Mouse (Mus musculus): ENCODE results near the gene Cog6. TPM values are rescaled to one million over a fixed set of nuclear protein-coding genes. Genes with fewer than 3 reads are reported as not detected.
"Not testable (repeated sequence)": the region's sequence is repeated elsewhere in the genome, so short reads cannot be mapped to it uniquely, and the experiment has no call there.

Cog6 gene
- total RNA-seq, 2 experiments from 2014 or later, result 32.0 to 35.9 TPM

GRCm38 (mm10) chr3:53033448-53033847 is 16.4 kb upstream of the Cog6 start:
- DNase-seq (ENCODE audit: extremely low spot score in 1 of 2, low spot score in 1 of 2), result no peak

- no peak for DNase-seq (ENCODE audit: extremely low spot score in 1 of 2, low spot score in 1 of 2)
Observed at GRCm38 (mm10) chr3:53032432-53032831, 15.4 kb upstream of the Cog6 start.

GRCm38 (mm10) chr3:53031586-53031985 is 14.5 kb upstream of the Cog6 start:
- no peak for DNase-seq (ENCODE audit: extremely low spot score in 1 of 2, low spot score in 1 of 2)

GRCm38 (mm10) chr3:53029046-53029445 is 12.0 kb upstream of the Cog6 start:
- peak; percentile 56 to 87 for DNase-seq (ENCODE audit: extremely low spot score in 1 of 2, low spot score in 1 of 2)

GRCm38 (mm10) chr3:53027333-53027732 is 10.3 kb upstream of the Cog6 start:
- DNase-seq (ENCODE audit: extremely low spot score in 1 of 2, low spot score in 1 of 2), result no peak

- DNase-seq (ENCODE audit: extremely low spot score in 1 of 2, low spot score in 1 of 2), result no peak
Observed at GRCm38 (mm10) chr3:53007411-53007810, 9.6 kb downstream of the Cog6 start.

GRCm38 (mm10) chr3:53004406-53005114 is 12.5 kb downstream of the Cog6 start:
- DNase-seq (ENCODE audit: extremely low spot score in 1 of 2, low spot score in 1 of 2), result no peak

GRCm38 (mm10) chr3:53002076-53002475 is 15.0 kb downstream of the Cog6 start:
- DNase-seq (ENCODE audit: extremely low spot score in 1 of 2, low spot score in 1 of 2), result no peak

- DNase-seq (ENCODE audit: extremely low spot score in 1 of 2, low spot score in 1 of 2), result no peak
Observed at GRCm38 (mm10) chr3:52999996-53000395, 17.0 kb downstream of the Cog6 start.

GRCm38 (mm10) chr3:52999016-52999744 is 17.9 kb downstream of the Cog6 start:
- no peak for DNase-seq (ENCODE audit: extremely low spot score in 1 of 2, low spot score in 1 of 2)

- DNase-seq (ENCODE audit: extremely low spot score in 1 of 2, low spot score in 1 of 2), result no peak
Observed at GRCm38 (mm10) chr3:52997381-52997780, 19.7 kb downstream of the Cog6 start.

GRCm38 (mm10) chr3:52996635-52997034 is 20.4 kb downstream of the Cog6 start:
- DNase-seq (ENCODE audit: extremely low spot score in 1 of 2, low spot score in 1 of 2), result peak in 1 of 2 experiments; percentile 1

GRCm38 (mm10) chr3:52994666-52995065 is 22.4 kb downstream of the Cog6 start:
- DNase-seq (ENCODE audit: extremely low spot score in 1 of 2, low spot score in 1 of 2), result no peak

- DNase-seq (ENCODE audit: extremely low spot score in 1 of 2, low spot score in 1 of 2), result no peak
Observed at GRCm38 (mm10) chr3:52993296-52993695, 23.7 kb downstream of the Cog6 start.

- no peak for DNase-seq (ENCODE audit: extremely low spot score in 1 of 2, low spot score in 1 of 2)
Observed at GRCm38 (mm10) chr3:52990041-52990737, 26.8 kb downstream of the Cog6 start.

- DNase-seq (ENCODE audit: extremely low spot score in 1 of 2, low spot score in 1 of 2), result not testable (repeated sequence)
Observed at GRCm38 (mm10) chr3:52985508-52985941, 31.5 kb downstream of the Cog6 start.

GRCm38 (mm10) chr3:52983772-52984171 is 33.3 kb downstream of the Cog6 start:
- DNase-seq (ENCODE audit: extremely low spot score in 1 of 2, low spot score in 1 of 2), result no peak

GRCm38 (mm10) chr3:52982993-52983392 is 34.0 kb downstream of the Cog6 start:
- no peak for DNase-seq (ENCODE audit: extremely low spot score in 1 of 2, low spot score in 1 of 2)

GRCm38 (mm10) chr3:52974674-52975556 is 42.1 kb downstream of the Cog6 start:
- peak; percentile 61 to 85 for DNase-seq (ENCODE audit: extremely low spot score in 1 of 2, low spot score in 1 of 2)

- DNase-seq (ENCODE audit: extremely low spot score in 1 of 2, low spot score in 1 of 2), result no peak
Observed at GRCm38 (mm10) chr3:52972916-52973315, 44.1 kb downstream of the Cog6 start.
